Mouse (Mus musculus) midbrain, embryonic 10.5 days (tissue): ENCODE data around the gene 4930550L24Rik. TPM values are rescaled to one million over a fixed set of nuclear protein-coding genes. Genes with fewer than 3 reads are reported as not detected.

ENCODE experiments used
- DNase-seq: peaks from one replicate; pipeline ENCODE4 v3.0.0-alpha.2; 2017; ENCODE audit warnings: low spot score
- H3K27ac ChIP-seq: fragments of 300-500 bp; sonication (generic); replicated peaks from 2 replicates; pipeline ENCODE4 v1.5.1; 2016; ENCODE audit warnings: mild to moderate bottlenecking
- H3K27me3 ChIP-seq: fragments of 300-500 bp; sonication (generic); 2 replicates; pipeline ENCODE4 v1.6.1; 2016; ENCODE audit warnings: low read depth, mild to moderate bottlenecking; ENCODE audit not compliant: poor library complexity, severe bottlenecking
- H3K36me3 ChIP-seq: fragments of 300-500 bp; sonication (generic); 2 replicates; pipeline ENCODE4 v1.6.1; 2016; ENCODE audit warnings: mild to moderate bottlenecking, moderate library complexity
- H3K4me1 ChIP-seq: fragments of 300-500 bp; sonication (generic); 2 replicates; pipeline ENCODE4 v1.6.1; 2016
- H3K4me3 ChIP-seq: fragments of 300-500 bp; sonication (generic); 2 replicates; pipeline ENCODE4 v1.5.1; 2016; ENCODE audit warnings: mild to moderate bottlenecking, moderate library complexity
- H3K9me3 ChIP-seq: fragments of 300-500 bp; sonication (generic); replicated peaks from 2 replicates; pipeline ENCODE4 v1.6.1; 2016; ENCODE audit warnings: mild to moderate bottlenecking
- WGBS: fragments of 180-500 bp; shearing (Covaris S2); methylation state at CpG from one replicate; pipeline ENCODE4 v1.1.7; 2016; 5-methylcytosine and 5-hydroxymethylcytosine counted together
- polyA plus RNA-seq: library from polyadenylated mRNA; unstranded; fragments of >200 nt; fragmentation: Nextera tagmentation; extraction: Ambion mirVana; gene quantifications from 2 replicates; pipeline ENCODE4 v1.2.1, GENCODE M21; 2016

4930550L24Rik gene
- 0.10 TPM in 1 of 2 replicates, not detected in the other for polyA plus RNA-seq

GRCm38 (mm10) chrX:58909060-58909459 is at the start of gene 4930550L24Rik:
Gene 4930550L24Rik, plus strand, starts transcription at chrX:58909360.
- H3K4me3 ChIP-seq = no peak within 1 kb of the TSS
- H3K27ac ChIP-seq = no peak within 1 kb of the TSS
- H3K27me3 ChIP-seq = no peaks in the 10 kb centered on the region
- no peak for DNase-seq
- WGBS = 72% methylated on average over 2 of the region's 2 CpGs
- H3K9me3 ChIP-seq = no peaks in the 10 kb centered on the region
- H3K4me1 ChIP-seq = no peaks in the 10 kb centered on the region
- H3K36me3 ChIP-seq = no peaks in the 10 kb centered on the region

GRCm38 (mm10) chrX:58900753-58901152 is 8.4 kb upstream of the 4930550L24Rik start:
- no peak for DNase-seq
- H3K36me3 ChIP-seq = no peaks in the 10 kb centered on the region
- H3K4me3 ChIP-seq = no peak overlapping the region
- 83% methylated on average over 1 of the region's 1 CpGs for WGBS
- H3K9me3 ChIP-seq = no peaks in the 10 kb centered on the region
- no peak overlapping the region for H3K27ac ChIP-seq
- no peaks in the 10 kb centered on the region for H3K4me1 ChIP-seq
- no peaks in the 10 kb centered on the region for H3K27me3 ChIP-seq

- DNase-seq = peak; percentile 39
- H3K27ac ChIP-seq = peak overlapping the region; percentile 38
- no peaks in the 10 kb centered on the region for H3K36me3 ChIP-seq
- H3K4me3 ChIP-seq = no peak overlapping the region
- no peaks in the 10 kb centered on the region for H3K9me3 ChIP-seq
- 73% methylated on average over 2 of the region's 2 CpGs for WGBS
- H3K27me3 ChIP-seq = no peaks in the 10 kb centered on the region
- H3K4me1 ChIP-seq = peaks cover 12% of the 10 kb centered on the region
Observed at GRCm38 (mm10) chrX:58967969-58968368, 58.8 kb downstream of the 4930550L24Rik start.
